Mouse (Mus musculus): ENCODE results near the gene Sh3tc1.

- TF ChIP-seq CTCF (IDR thresholded peaks at IDR 0.05; ENCODE audit: low read depth) (peak; percentile 95), EP300 (optimal IDR thresholded peaks at IDR 0.05) (no peak)
Measured at GRCm38 (mm10) chr5:35755131-35755733, 15.4 kb upstream of the Sh3tc1 start.

Data from stomach, postnatal 0 days (tissue).